Mouse (Mus musculus) layer of hippocampus, postnatal 14 days (tissue): ENCODE measurements around the gene Egflam. TPM values are rescaled to one million over a fixed set of nuclear protein-coding genes. Genes with fewer than 3 reads are reported as not detected.

Experiments
- DNase-seq, 2 experiments: peaks; one replicate each; pipeline ENCODE4 v3.0.0; 2021 to 2022; ENCODE audit warnings: low spot score in 2 of 2, mixed read lengths in 1 of 2
- total RNA-seq, 2 experiments: library from RNA; stranded (reverse); gene quantifications; 2 replicates each; pipeline ENCODE4 v1.2.3; 2021

The Egflam gene
- total RNA-seq, 2 experiments from 2014 or later: 4.6 to 6.5 TPM

- DNase-seq: no peak
These were observed 98.3 kb downstream of the Egflam start for GRCm38 (mm10) chr15:7299892-7300291.

GRCm38 (mm10) chr15:7295199-7295598 lies 103.0 kb downstream of the Egflam start:
- no peak for DNase-seq

- DNase-seq: no peak
These were observed 105.3 kb downstream of the Egflam start for GRCm38 (mm10) chr15:7292854-7293253.

GRCm38 (mm10) chr15:7290003-7290402 lies 108.2 kb downstream of the Egflam start:
- no peak for DNase-seq

GRCm38 (mm10) chr15:7289516-7289915 lies 108.7 kb downstream of the Egflam start:
- no peak for DNase-seq

GRCm38 (mm10) chr15:7288841-7289424 lies 109.3 kb downstream of the Egflam start:
- DNase-seq: no peak

- no peak for DNase-seq
These were observed 110.3 kb downstream of the Egflam start for GRCm38 (mm10) chr15:7287911-7288310.

GRCm38 (mm10) chr15:7281579-7281978 lies 116.6 kb downstream of the Egflam start:
- DNase-seq: no peak

GRCm38 (mm10) chr15:7263822-7264221 lies 134.4 kb downstream of the Egflam start:
- DNase-seq: peak; percentile 76 to 80

- DNase-seq: no peak
These were observed 134.9 kb downstream of the Egflam start for GRCm38 (mm10) chr15:7263339-7263738.

- DNase-seq: no peak
These were observed 136.8 kb downstream of the Egflam start for GRCm38 (mm10) chr15:7261371-7261770.

GRCm38 (mm10) chr15:7256577-7256976 lies 141.6 kb downstream of the Egflam start:
- no peak for DNase-seq

GRCm38 (mm10) chr15:7253326-7253725 lies 144.9 kb downstream of the Egflam start:
- DNase-seq: no peak

- no peak for DNase-seq
These were observed 146.0 kb downstream of the Egflam start for GRCm38 (mm10) chr15:7252106-7252636.

GRCm38 (mm10) chr15:7251042-7251441 lies 147.2 kb downstream of the Egflam start:
- DNase-seq: no peak

- DNase-seq: no peak
These were observed 149.0 kb downstream of the Egflam start for GRCm38 (mm10) chr15:7249216-7249615.

GRCm38 (mm10) chr15:7247321-7247720 lies 150.9 kb downstream of the Egflam start:
- no peak for DNase-seq

- no peak for DNase-seq
These were observed 155.9 kb downstream of the Egflam start for GRCm38 (mm10) chr15:7242161-7242850.

- DNase-seq: peak; percentile 28 to 49
These were observed 157.2 kb downstream of the Egflam start for GRCm38 (mm10) chr15:7240950-7241349.

GRCm38 (mm10) chr15:7239904-7240303 lies 158.3 kb downstream of the Egflam start:
- no peak for DNase-seq

- no peak for DNase-seq
These were observed 164.7 kb downstream of the Egflam start for GRCm38 (mm10) chr15:7233393-7234090.

- DNase-seq: peak; percentile 69 to 75
These were observed 172.0 kb downstream of the Egflam start for GRCm38 (mm10) chr15:7226225-7226624.
